Mouse (Mus musculus) brain, embryonic 14.5 days (tissue): ENCODE measurements around the gene Rexo4. TPM values are rescaled to one million over a fixed set of nuclear protein-coding genes. Genes with fewer than 3 reads are reported as not detected.

ENCODE experiments used
- DNase-seq: peaks from one replicate; pipeline ENCODE4 v3.0.0-alpha.2; 2011; ENCODE audit warnings: low read depth
- CTCF ChIP-seq: fragments of 200-500 bp; IDR thresholded peaks from 2 replicates; pipeline ENCODE4 v1.5.1; 2012; ENCODE audit warnings: inconsistent platforms, mild to moderate bottlenecking, moderate library complexity, borderline replicate concordance; ENCODE audit not compliant: insufficient read depth, insufficient read length; ENCODE audit errors: extremely low read depth
- POLR2A ChIP-seq: fragments of 200-500 bp; IDR thresholded peaks from 2 replicates; pipeline ENCODE4 v1.6.1; 2012; ENCODE audit warnings: mild to moderate bottlenecking, inconsistent platforms, borderline replicate concordance; ENCODE audit not compliant: poor library complexity, insufficient read depth, insufficient read length, severe bottlenecking; ENCODE audit errors: extremely low read depth
- polyA plus RNA-seq: library from polyadenylated mRNA; depleted of rRNA; stranded (reverse); fragments of >200 nt; gene quantifications from 2 replicates; pipeline ENCODE4 v1.2.3, GENCODE M21; 2012

The Rexo4 gene
- polyA plus RNA-seq, 1 experiment: 46.6 TPM

DNA sequence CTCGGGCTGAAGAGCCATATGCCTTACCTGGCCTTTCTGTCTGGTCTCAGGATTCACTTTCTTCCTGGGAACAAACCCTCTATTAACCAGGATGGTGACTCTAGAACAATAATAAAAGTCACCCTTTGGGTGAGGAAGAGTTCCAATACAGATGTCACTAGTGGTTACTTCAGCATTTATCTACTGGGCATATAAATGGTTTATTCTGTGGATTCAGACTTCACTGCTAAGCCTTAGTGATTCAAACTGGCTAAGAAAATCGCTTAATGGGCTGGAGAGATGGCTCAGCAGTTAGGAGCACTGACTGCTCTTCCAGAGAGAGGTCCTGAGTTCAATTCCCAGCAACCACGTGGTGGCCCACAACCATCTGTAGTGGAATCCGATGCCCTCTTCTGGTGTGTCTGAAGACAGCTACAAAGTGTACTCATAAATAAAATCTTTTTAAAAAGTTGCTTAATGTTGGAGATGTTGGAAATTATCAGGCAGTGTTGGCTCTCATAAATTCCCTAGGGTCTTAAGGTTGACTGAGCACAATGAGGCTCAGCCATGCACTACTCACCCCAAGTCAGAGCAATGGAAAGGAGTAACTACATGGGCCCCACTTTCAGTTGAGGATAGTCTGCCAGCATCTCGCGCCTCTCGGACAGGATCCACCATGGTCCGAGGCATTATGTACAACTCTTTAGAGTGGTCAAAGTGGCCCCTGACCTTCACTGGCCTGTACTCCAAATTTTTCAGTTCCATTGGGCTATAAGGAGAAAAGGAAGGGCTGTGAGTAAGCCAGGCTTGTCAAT, 49.8 kb downstream of the Rexo4 start:
- TF ChIP-seq CTCF (no peak), POLR2A (no peak)

DNA sequence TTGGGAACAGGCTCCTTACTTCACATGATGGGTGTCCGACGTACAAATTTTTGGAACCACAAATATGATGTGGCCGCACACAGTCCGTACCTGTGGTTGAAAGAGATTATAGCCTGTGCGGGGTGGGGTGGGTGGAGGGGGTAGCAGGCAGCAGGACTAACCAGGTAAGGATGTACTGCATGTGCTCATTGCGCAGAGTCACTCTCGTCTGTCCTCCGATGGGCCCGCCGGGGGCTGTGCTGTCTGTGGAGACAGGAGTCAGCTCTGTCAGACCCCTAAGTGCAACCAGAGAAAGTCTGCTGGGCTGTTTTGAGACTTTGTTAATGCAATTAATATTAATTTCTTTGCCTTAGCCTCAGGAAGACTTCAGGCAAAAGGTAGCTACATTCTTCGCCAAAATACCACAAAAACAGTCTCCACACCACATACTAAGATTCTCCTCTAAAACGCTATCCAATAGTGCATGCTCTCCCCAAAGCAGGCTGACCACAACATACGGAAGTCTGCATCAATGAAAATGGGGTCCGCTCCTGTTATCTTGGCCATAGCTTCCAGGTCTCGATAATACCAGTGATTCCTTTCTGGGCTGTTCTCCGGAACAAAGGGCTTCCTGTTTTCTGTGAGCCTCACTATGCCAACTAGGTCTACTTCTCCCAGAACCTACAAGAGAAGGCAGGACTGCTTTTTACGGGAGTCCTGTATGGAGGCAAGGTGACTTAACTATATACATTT, 50.6 kb downstream of the Rexo4 start:
- TF ChIP-seq POLR2A (no peak), CTCF (no peak)
- DNase-seq: no peak

More for the DNA sequence above, 49.8 kb downstream of the Rexo4 start:
- no peak for DNase-seq

GRCm38 (mm10) chr2:26912253-26912770, 51.9 kb downstream of the Rexo4 start:
- TF ChIP-seq POLR2A (no peak), CTCF (no peak)

DNA sequence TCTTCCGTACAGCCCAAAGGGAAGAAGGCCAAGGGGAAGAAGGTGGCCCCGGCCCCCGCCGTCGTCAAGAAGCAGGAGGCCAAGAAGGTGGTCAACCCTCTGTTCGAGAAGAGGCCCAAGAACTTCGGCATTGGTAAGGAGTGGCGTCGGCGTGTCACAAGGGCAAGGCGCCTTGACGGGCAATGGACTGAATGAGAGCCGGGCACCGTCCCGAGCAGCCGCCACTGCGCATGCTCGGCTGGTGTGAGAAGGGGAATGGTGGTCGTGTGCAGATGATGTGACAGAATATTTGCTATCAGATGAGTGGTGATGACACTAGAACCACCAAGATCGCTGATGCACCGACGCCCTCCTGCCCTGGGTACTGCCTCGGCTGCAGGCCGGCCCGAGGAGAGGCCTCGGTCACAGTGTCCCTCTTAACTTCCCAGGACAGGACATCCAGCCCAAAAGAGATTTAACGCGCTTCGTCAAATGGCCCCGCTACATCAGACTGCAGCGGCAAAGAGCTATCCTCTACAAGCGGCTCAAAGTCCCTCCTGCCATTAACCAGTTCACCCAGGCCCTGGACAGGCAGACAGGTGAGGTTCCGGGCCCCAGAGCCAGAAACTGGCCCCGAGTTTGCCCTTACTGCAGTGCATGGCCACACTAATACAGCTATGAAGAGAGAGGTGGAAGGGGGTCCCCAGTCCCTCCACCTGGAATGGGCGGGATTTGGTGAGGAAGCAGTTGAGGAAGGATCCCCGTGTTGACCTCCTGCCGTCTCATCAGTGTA, 53.0 kb downstream of the Rexo4 start:
- TF ChIP-seq POLR2A (no peak), CTCF (no peak)
- DNase-seq: peak; percentile 83

More at GRCm38 (mm10) chr2:26912253-26912770, 51.9 kb downstream of the Rexo4 start:
- no peak for DNase-seq

DNA sequence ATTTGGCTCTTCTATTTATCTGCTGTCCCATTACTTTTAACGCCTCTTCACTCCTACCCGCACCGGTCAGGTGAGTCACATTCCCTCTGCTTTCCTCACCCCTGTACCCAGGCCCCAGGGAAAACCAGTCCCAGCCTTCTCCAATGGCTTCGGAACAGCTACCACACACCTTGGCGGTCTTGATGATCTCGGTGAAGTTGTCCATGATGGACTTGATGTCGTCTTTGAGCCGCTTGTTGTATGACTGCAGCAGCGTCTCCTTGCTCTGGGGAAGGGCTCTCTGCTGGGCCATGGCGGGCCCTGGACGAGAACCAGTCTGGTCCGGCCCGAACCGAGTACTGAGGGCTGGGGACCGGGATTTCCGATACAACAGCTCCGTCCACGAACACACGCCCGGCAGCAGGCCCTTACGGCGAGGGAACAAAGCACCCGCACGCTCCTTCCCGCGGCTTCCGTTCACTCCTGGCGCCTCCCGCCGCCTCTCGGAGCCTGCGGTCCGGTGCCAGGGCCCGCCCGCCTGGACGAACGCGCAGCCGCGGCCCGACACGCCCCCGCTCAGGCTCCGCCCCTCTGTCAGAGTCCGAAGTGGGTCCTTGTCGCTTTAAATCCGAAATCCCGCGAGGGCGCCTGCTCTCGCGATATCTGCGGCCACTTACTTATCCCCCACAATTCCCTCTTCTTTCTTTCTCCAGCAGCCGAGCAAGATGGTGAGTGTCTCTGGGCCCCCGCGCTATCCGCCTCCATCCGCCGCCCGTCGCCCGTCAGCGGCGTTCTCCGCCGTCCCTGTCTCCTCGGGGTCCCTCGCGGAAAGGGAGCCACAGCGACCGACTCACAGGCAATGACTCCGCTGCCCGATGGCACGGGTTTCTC, 53.8 kb downstream of the Rexo4 start, which contains the start of the genes Med22 and Rpl7a:
TSS of gene Med22 (minus strand) at position 554 of the 870 bp plus-strand sequence.
TSS of gene Rpl7a (plus strand) at position 641 of the 870 bp plus-strand sequence.
- DNase-seq: peak; percentile 99
- TF ChIP-seq POLR2A (peak; percentile 73), CTCF (no peak)

GRCm38 (mm10) chr2:26909387-26909784, 54.8 kb downstream of the Rexo4 start:
- TF ChIP-seq CTCF (no peak), POLR2A (no peak)
- no peak for DNase-seq

- TF ChIP-seq POLR2A (no peak), CTCF (no peak)
- no peak for DNase-seq
Measured at GRCm38 (mm10) chr2:26908710-26909386, 55.3 kb downstream of the Rexo4 start.

GRCm38 (mm10) chr2:26907109-26907508, 57.1 kb downstream of the Rexo4 start:
- DNase-seq: peak; percentile 34
- TF ChIP-seq POLR2A: no peak
- TF ChIP-seq CTCF: peak; percentile 73

GRCm38 (mm10) chr2:26906431-26906830, 57.8 kb downstream of the Rexo4 start:
- TF ChIP-seq POLR2A (no peak), CTCF (no peak)
- no peak for DNase-seq
